Mouse (Mus musculus): ENCODE measurements around the gene Gm21988.

DNA sequence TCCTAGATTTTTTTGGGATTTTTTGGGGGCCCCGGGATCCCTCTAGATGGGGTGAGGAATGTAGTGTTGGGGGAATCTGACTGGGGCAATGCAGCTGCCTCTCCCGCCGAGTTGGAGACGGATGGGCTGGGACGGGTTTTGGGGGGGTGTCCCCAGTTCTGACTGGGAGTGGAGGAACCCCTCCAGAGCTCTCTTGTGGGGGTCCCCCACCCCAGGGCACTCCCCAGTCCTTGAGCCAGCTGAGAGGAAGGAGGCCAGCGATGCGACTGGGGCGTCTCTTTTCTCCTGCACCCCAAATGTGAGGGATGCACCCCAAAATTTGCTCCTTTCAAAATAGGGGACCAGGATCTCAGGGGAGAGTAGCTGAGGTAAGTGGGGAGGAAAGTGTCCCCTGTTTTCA is 6.6 kb downstream of the Gm21988 start:
- TF ChIP-seq CTCF (IDR thresholded peaks at IDR 0.05; ENCODE audit: borderline replicate concordance, insufficient read depth, low read depth, low read length) = no peak
- TF ChIP-seq POLR2A (IDR thresholded peaks at IDR 0.05; ENCODE audit: borderline replicate concordance, insufficient read depth, low read length) = 0 out of 2 replicates have a peak, but pooled peaks have one; percentile 21
